Mouse (Mus musculus) heart, embryonic 11.5 days (tissue): Measurements from ENCODE around the gene Usp46. TPM values are rescaled to one million over a fixed set of nuclear protein-coding genes. Genes with fewer than 3 reads are reported as not detected.

Source experiments
- ATAC-seq: fragments of 200-750 bp; cut with Nextera tagmentation; replicated peaks from 2 replicates; pipeline ENCODE4 v1.8.0; 2017; ENCODE audit warnings: moderate library complexity; ENCODE audit not compliant: insufficient number of reproducible peaks, low FRiP score, low TSS enrichment
- H3K27ac ChIP-seq: fragments of 300-500 bp; sonication (generic); 2 replicates; pipeline ENCODE4 v1.5.1; 2014; ENCODE audit warnings: mild to moderate bottlenecking, low read depth, low read length
- H3K27me3 ChIP-seq: fragments of 300-500 bp; sonication (generic); 2 replicates; pipeline ENCODE4 v1.6.1; 2014; ENCODE audit warnings: mild to moderate bottlenecking, low read length, mixed read lengths; ENCODE audit not compliant: control insufficient read depth, insufficient read depth
- H3K36me3 ChIP-seq: fragments of 300-500 bp; sonication (generic); 2 replicates; pipeline ENCODE4 v1.6.1; 2014; ENCODE audit warnings: mild to moderate bottlenecking, low read length, moderate library complexity, mixed read lengths; ENCODE audit not compliant: control insufficient read depth, insufficient read depth
- H3K4me1 ChIP-seq: fragments of 300-500 bp; sonication (generic); 2 replicates; pipeline ENCODE4 v1.6.1; 2014; ENCODE audit warnings: low read length; ENCODE audit not compliant: control insufficient read depth, insufficient read depth
- H3K4me2 ChIP-seq: fragments of 300-500 bp; sonication (generic); 2 replicates; pipeline ENCODE4 v1.6.1; 2014; ENCODE audit warnings: mild to moderate bottlenecking, moderate library complexity
- H3K4me3 ChIP-seq: fragments of 300-500 bp; sonication (generic); 2 replicates; pipeline ENCODE4 v1.5.1; 2014; ENCODE audit warnings: low read depth, low read length
- H3K9ac ChIP-seq: fragments of 300-500 bp; sonication (generic); 2 replicates; pipeline ENCODE4 v1.6.1; 2014; ENCODE audit warnings: mild to moderate bottlenecking, low read depth, low read length, moderate library complexity
- H3K9me3 ChIP-seq: fragments of 300-500 bp; sonication (generic); replicated peaks from 2 replicates; pipeline ENCODE4 v1.6.1; 2016; ENCODE audit warnings: low read length; ENCODE audit not compliant: control insufficient read depth
- WGBS: fragments of 180-500 bp; shearing (Covaris S2); extraction: QIAGEN DNeasy Blood & Tissue Kit; methylation state at CpG from one replicate; pipeline ENCODE4 v1.1.7; 2014; ENCODE audit not compliant: insufficient replicate concordance; 5-methylcytosine and 5-hydroxymethylcytosine counted together
- polyA plus RNA-seq: library from polyadenylated mRNA; unstranded; fragments of >200 nt; fragmentation: Nextera tagmentation; extraction: Ambion mirVana; gene quantifications from 2 replicates; pipeline ENCODE4 v1.2.1, GENCODE M21; 2014

Usp46 gene
- polyA plus RNA-seq, 1 experiment from 2014 or later, result 36.8 TPM

- WGBS, result 84% methylated on average over 2 of the region's 2 CpGs
- no peak overlapping the region for H3K9ac ChIP-seq
- ATAC-seq, result no peak
- no peaks in the 10 kb centered on the region for H3K9me3 ChIP-seq
- H3K27me3 ChIP-seq, result no peaks in the 10 kb centered on the region
- peaks cover 12% of the 10 kb centered on the region for H3K36me3 ChIP-seq
- H3K4me1 ChIP-seq, result peaks cover 7% of the 10 kb centered on the region
- H3K27ac ChIP-seq, result no peak overlapping the region
- no peak overlapping the region for H3K4me3 ChIP-seq
- H3K4me2 ChIP-seq, result no peak overlapping the region
Observed at GRCm38 (mm10) chr5:74095611-74096010, 27.4 kb upstream of the Usp46 start.

- ATAC-seq, result no peak
- H3K9ac ChIP-seq, result no peak overlapping the region; the same call in 1 of the 2 replicates
- H3K9me3 ChIP-seq, result no peaks in the 10 kb centered on the region
- peaks cover 12% of the 10 kb centered on the region for H3K36me3 ChIP-seq
- H3K4me1 ChIP-seq, result peaks cover 7% of the 10 kb centered on the region
- H3K27me3 ChIP-seq, result no peaks in the 10 kb centered on the region
- WGBS, result 84% methylated on average over 8 of the region's 8 CpGs
- peak overlapping the region; percentile 95 for H3K4me3 ChIP-seq
- no peak overlapping the region for H3K27ac ChIP-seq
- H3K4me2 ChIP-seq, result peak overlapping the region; percentile 89
Observed at GRCm38 (mm10) chr5:74094841-74095437, 26.7 kb upstream of the Usp46 start.

- no peak for ATAC-seq
Observed at GRCm38 (mm10) chr5:74093556-74094428, 25.6 kb upstream of the Usp46 start.

GRCm38 (mm10) chr5:74092833-74093555, 24.8 kb upstream of the Usp46 start:
- under 1% methylated on average over 57 of the region's 57 CpGs for WGBS
- H3K4me2 ChIP-seq, result peak overlapping the region; percentile 89
- H3K27me3 ChIP-seq, result no peaks in the 10 kb centered on the region
- peaks cover 7% of the 10 kb centered on the region for H3K4me1 ChIP-seq
- peak overlapping the region; percentile 96 for H3K27ac ChIP-seq
- H3K9me3 ChIP-seq, result no peaks in the 10 kb centered on the region
- ATAC-seq, result peak; percentile 98
- peak overlapping the region; percentile 95 for H3K4me3 ChIP-seq
- H3K9ac ChIP-seq, result peak overlapping the region; percentile 100
- H3K36me3 ChIP-seq, result peaks cover 12% of the 10 kb centered on the region

More at GRCm38 (mm10) chr5:74093556-74094428, 25.6 kb upstream of the Usp46 start:
- 20% methylated on average over 11 of the region's 11 CpGs for WGBS
- H3K4me1 ChIP-seq, result peaks cover 7% of the 10 kb centered on the region
- H3K36me3 ChIP-seq, result peaks cover 12% of the 10 kb centered on the region
- peak overlapping the region; percentile 89 for H3K4me2 ChIP-seq
- H3K27ac ChIP-seq, result peak overlapping the region; percentile 96
- H3K9me3 ChIP-seq, result no peaks in the 10 kb centered on the region
- H3K9ac ChIP-seq, result peak overlapping the region; percentile 100
- H3K4me3 ChIP-seq, result peak overlapping the region; percentile 95
- H3K27me3 ChIP-seq, result no peaks in the 10 kb centered on the region

GRCm38 (mm10) chr5:74092481-74092832, 24.2 kb upstream of the Usp46 start:
- H3K4me3 ChIP-seq, result peak overlapping the region; percentile 95
- no peaks in the 10 kb centered on the region for H3K9me3 ChIP-seq
- H3K36me3 ChIP-seq, result peaks cover 12% of the 10 kb centered on the region
- ATAC-seq, result no peak
- H3K27me3 ChIP-seq, result no peaks in the 10 kb centered on the region
- H3K27ac ChIP-seq, result no peak overlapping the region
- H3K4me1 ChIP-seq, result peaks cover 7% of the 10 kb centered on the region
- 46% methylated on average over 4 of the region's 4 CpGs for WGBS
- H3K4me2 ChIP-seq, result peak overlapping the region; percentile 89
- peak overlapping the region; percentile 67 for H3K9ac ChIP-seq

- 82% methylated on average over 3 of the region's 3 CpGs for WGBS
- no peak overlapping the region for H3K4me3 ChIP-seq
- H3K4me1 ChIP-seq, result peaks cover 4% of the 10 kb centered on the region; the same call in 1 of the 2 replicates
- H3K27ac ChIP-seq, result no peak overlapping the region
- peaks cover 7% of the 10 kb centered on the region for H3K36me3 ChIP-seq
- H3K9ac ChIP-seq, result no peak overlapping the region
- H3K4me2 ChIP-seq, result no peak overlapping the region
- H3K9me3 ChIP-seq, result no peaks in the 10 kb centered on the region
- H3K27me3 ChIP-seq, result no peaks in the 10 kb centered on the region
- ATAC-seq, result no peak
Observed at GRCm38 (mm10) chr5:74089643-74090042, 21.4 kb upstream of the Usp46 start.

- H3K9me3 ChIP-seq, result no peaks in the 10 kb centered on the region
- no peak overlapping the region for H3K27ac ChIP-seq
- no peak overlapping the region for H3K4me2 ChIP-seq
- 72% methylated on average over 6 of the region's 6 CpGs for WGBS
- H3K9ac ChIP-seq, result no peak overlapping the region
- ATAC-seq, result no peak
- no peaks in the 10 kb centered on the region for H3K27me3 ChIP-seq
- H3K4me3 ChIP-seq, result no peak overlapping the region
- no peaks in the 10 kb centered on the region for H3K36me3 ChIP-seq
- peaks cover 8% of the 10 kb centered on the region for H3K4me1 ChIP-seq
Observed at GRCm38 (mm10) chr5:74081756-74082155, 13.5 kb upstream of the Usp46 start.

- peaks cover 8% of the 10 kb centered on the region for H3K4me1 ChIP-seq
- H3K9ac ChIP-seq, result no peak overlapping the region
- peak overlapping the region; percentile 29 for H3K27ac ChIP-seq
- H3K9me3 ChIP-seq, result no peaks in the 10 kb centered on the region
- no peaks in the 10 kb centered on the region for H3K27me3 ChIP-seq
- H3K36me3 ChIP-seq, result no peaks in the 10 kb centered on the region
- H3K4me3 ChIP-seq, result no peak overlapping the region
- no peak overlapping the region for H3K4me2 ChIP-seq
- no peak for ATAC-seq
- WGBS, result 55% methylated on average over 11 of the region's 11 CpGs
Observed at GRCm38 (mm10) chr5:74078861-74079615, 10.8 kb upstream of the Usp46 start.
